Mouse (Mus musculus) E14TG2a.4 (cell line): ENCODE data around the gene Espnl.

Experiments
- CTCF ChIP-seq: conservative IDR thresholded peaks from 2 replicates; pipeline ENCODE4 v1.5.1; 2014; ENCODE audit warnings: low read length
- NANOG ChIP-seq: IDR thresholded peaks from 2 replicates; pipeline ENCODE4 v1.6.1; 2014; ENCODE audit warnings: borderline replicate concordance, low read length, mixed read lengths

DNA sequence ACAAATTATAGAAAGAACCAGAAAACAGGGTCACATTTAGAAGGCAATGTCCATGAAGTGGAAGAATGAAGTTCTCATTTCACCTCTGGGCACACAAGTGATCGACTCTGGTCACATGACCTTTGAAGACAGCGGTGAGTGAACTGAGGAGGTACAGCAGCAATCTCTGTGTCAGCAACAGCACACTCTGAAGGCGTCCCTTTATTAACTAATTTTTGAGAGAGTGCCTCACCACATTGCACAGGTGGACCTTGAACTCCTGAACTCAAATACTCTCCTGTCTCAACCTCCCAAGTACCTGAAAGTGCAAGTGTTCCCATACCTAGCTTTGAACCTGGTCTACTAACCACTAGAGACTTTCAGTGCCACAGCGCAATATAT is 59.2 kb downstream of the Espnl start:
- TF ChIP-seq CTCF (no peak), NANOG (no peak)
